8 mouse cellular contexts compared by ENCODE assay signal in genomic region chr12:100778276-100778933, GRCm38 (mm10). TPM values are rescaled to one million over a fixed set of nuclear protein-coding genes. Genes with fewer than 3 reads are reported as not detected.
DNase-seq lines count a peak whose midpoint lies in the region; ATAC-seq lines count a peak whose summit lies in the region.

No protein-coding gene starts in this region.

- peak overlapping the region; percentile 79 for H3K27ac ChIP-seq in heart, embryonic 13.5 days (replicated peaks)
- peak overlapping the region; percentile 89 for H3K27ac ChIP-seq in heart, embryonic 16.5 days (ENCODE audit: low read length)

- H3K4me2 ChIP-seq in heart, embryonic 13.5 days: peak overlapping the region; percentile 67
- peak overlapping the region; percentile 69 for H3K4me2 ChIP-seq in heart, embryonic 16.5 days (ENCODE audit: low read depth, low read length)

- no peaks in the 10 kb centered on the region for H3K9me3 ChIP-seq in heart, embryonic 13.5 days
- H3K9me3 ChIP-seq in heart, embryonic 16.5 days (replicated peaks; ENCODE audit: control insufficient read depth, low read length): no peaks in the 10 kb centered on the region; the same call in 1 of the 2 replicates

- H3K9ac ChIP-seq in heart, embryonic 13.5 days: peak overlapping the region; percentile 77
- peak overlapping the region; percentile 75 for H3K9ac ChIP-seq in heart, embryonic 16.5 days (ENCODE audit: low read length)

- 72% methylated on average over 10 of the region's 10 CpGs for WGBS in heart, embryonic 13.5 days
- 69% methylated on average over 10 of the region's 10 CpGs for whole genome bisulfite sequencing in heart, embryonic 16.5 days

- no peaks in the 10 kb centered on the region for H3K27me3 ChIP-seq in heart, embryonic 13.5 days (replicated peaks)
- H3K27me3 ChIP-seq in heart, embryonic 16.5 days (ENCODE audit: control insufficient read depth, insufficient read depth, low read length): no peaks in the 10 kb centered on the region

- H3K4me3 ChIP-seq in heart, embryonic 13.5 days: peak overlapping the region; percentile 46; the same call in 1 of the 2 replicates
- peak overlapping the region; percentile 54 for H3K4me3 ChIP-seq in heart, embryonic 16.5 days (ENCODE audit: low read length)

- H3K36me3 ChIP-seq in heart, embryonic 13.5 days: no peaks in the 10 kb centered on the region
- no peaks in the 10 kb centered on the region for H3K36me3 ChIP-seq in heart, embryonic 16.5 days (ENCODE audit: control insufficient read depth, insufficient read depth)

- ATAC-seq in heart, embryonic 13.5 days (ENCODE audit: extremely low read depth, insufficient number of reproducible peaks, low FRiP score, low TSS enrichment): no peak
- peak; percentile 6; the same call in 1 of the 2 replicates for ATAC-seq in heart, embryonic 16.5 days (replicated peaks; ENCODE audit: extremely low read depth, insufficient read depth, low FRiP score)
- peak; percentile 33 for ATAC-seq in megakaryocyte-erythroid progenitor cell, adult 5-6 weeks (replicated peaks; ENCODE audit: low FRiP score, low TSS enrichment, poor library complexity, severe bottlenecking)

- DNase-seq in heart, adult 9 months (ENCODE audit: low spot score in 2 of 2): no peak
- peak; percentile 15 for DNase-seq in Muller cell, postnatal 12 days (ENCODE audit: inconsistent ontology term)
- DNase-seq in urinary bladder, postnatal 36 days (ENCODE audit: low spot score in 2 of 2): no peak
- no peak for DNase-seq in cerebellum, adult 11 months
- no peak for DNase-seq in layer of hippocampus, adult 18-20 months (ENCODE audit: low spot score in 2 of 2)

- H3K4me1 ChIP-seq in heart, embryonic 13.5 days: peaks cover 19% of the 10 kb centered on the region
- H3K4me1 ChIP-seq in heart, embryonic 16.5 days (ENCODE audit: control insufficient read depth, insufficient read depth, low read length): peaks cover 18% of the 10 kb centered on the region

RNA-seq across cellular contexts. Expression of gene Dglucy, which starts 0.5 kb away (rescaled TPM):
- 2.7 and 4.1 TPM in 2 replicates for polyA plus RNA-seq in heart, embryonic 13.5 days (2015; fragmentation: Nextera tagmentation; extraction: Ambion mirVana)
- 5.1 and 6.3 TPM in 2 replicates for polyA plus RNA-seq in heart, embryonic 16.5 days (2015; fragmentation: Nextera tagmentation; extraction: Ambion mirVana)
- total RNA-seq in megakaryocyte-erythroid progenitor cell, adult 5-6 weeks (2014; fragmentation: Nextera tagmentation): 1.2 and 4.7 TPM in 2 replicates
- 2.9 and 7.4 TPM in 2 replicates for total RNA-seq in megakaryocyte-erythroid progenitor cell, adult 5-6 weeks (2017)
- total RNA-seq in layer of hippocampus, adult 18-20 months (2021): 1 to 10 TPM; 6.2 to 8.6 TPM

RNA-seq across cellular contexts. Expression of gene Rps6ka5, which starts 51.6 kb away (rescaled TPM):
- 3.9 and 4.6 TPM in 2 replicates for polyA plus RNA-seq in heart, embryonic 13.5 days (2015; fragmentation: Nextera tagmentation; extraction: Ambion mirVana)
- 4.2 and 4.4 TPM in 2 replicates for polyA plus RNA-seq in heart, embryonic 16.5 days (2015; fragmentation: Nextera tagmentation; extraction: Ambion mirVana)
- 11.5 and 17.8 TPM in 2 replicates for total RNA-seq in megakaryocyte-erythroid progenitor cell, adult 5-6 weeks (2014; fragmentation: Nextera tagmentation)
- total RNA-seq in megakaryocyte-erythroid progenitor cell, adult 5-6 weeks (2017): 20.8 and 33.6 TPM in 2 replicates
- 10 to 100 TPM; 23.6 to 27.0 TPM for total RNA-seq in layer of hippocampus, adult 18-20 months (2021)
